Mouse (Mus musculus) layer of hippocampus, adult 2 months (tissue): ENCODE measurements around the gene Ip6k1. TPM values are rescaled to one million over a fixed set of nuclear protein-coding genes. Genes with fewer than 3 reads are reported as not detected.
A peak's percentile ranks its signal among the peaks of the same experiment; 100 is the strongest.

Experiments used
- DNase-seq, 2 experiments: peaks; one replicate each; pipeline ENCODE4 v3.0.0; 2022; ENCODE audit warnings: low spot score in 2 of 2
- H3K27ac ChIP-seq: fragments of 200-600 bp; 2 replicates; pipeline ENCODE4 v1.8.1; 2022
- H3K4me3 ChIP-seq: fragments of 200-600 bp; 2 replicates; pipeline ENCODE4 v1.8.1; 2022; ENCODE audit warnings: mild to moderate bottlenecking
- CTCF ChIP-seq: fragments of 200-600 bp; conservative IDR thresholded peaks from 2 replicates; pipeline ENCODE4 v1.8.1; 2022; ENCODE audit warnings: antibody characterized with exemption, mild to moderate bottlenecking, moderate library complexity
- total RNA-seq, 2 experiments: library from RNA; stranded (reverse); gene quantifications; 2 replicates each; pipeline ENCODE4 v1.2.3; 2021

The Ip6k1 gene
- total RNA-seq, 2 experiments from 2014 or later, result 222 to 228 TPM

DNA sequence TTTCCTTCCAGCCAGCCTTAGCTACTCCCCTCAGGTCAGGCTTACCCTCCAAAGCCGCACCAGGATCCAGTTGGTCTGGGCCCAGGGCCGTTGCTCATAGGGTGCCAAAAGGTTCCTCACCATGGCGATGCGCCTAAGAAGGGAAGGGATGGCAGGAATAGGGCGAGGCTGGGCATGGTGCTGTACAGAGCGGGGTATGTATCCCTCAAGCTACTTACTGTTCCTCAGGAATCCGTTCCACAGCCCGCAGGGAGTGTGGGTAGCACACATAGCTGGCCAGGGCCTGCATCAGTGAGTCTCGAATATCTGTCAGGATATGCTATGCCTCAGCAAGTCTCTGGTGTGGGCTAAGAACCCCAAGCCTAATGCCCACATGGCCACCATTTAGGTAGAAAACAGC lies 56.0 kb downstream of the Ip6k1 start:
- Histone ChIP-seq H3K27ac (no peak overlapping the region), H3K4me3 (no peak overlapping the region)
- no peak for DNase-seq
- TF ChIP-seq CTCF, result no peak

GRCm38 (mm10) chr9:108062142-108062541 lies 59.8 kb downstream of the Ip6k1 start:
- DNase-seq, result no peak
- no peak for TF ChIP-seq CTCF
- Histone ChIP-seq H3K27ac (no peak overlapping the region), H3K4me3 (no peak overlapping the region)

GRCm38 (mm10) chr9:108063361-108063760 lies 61.1 kb downstream of the Ip6k1 start:
- no peak for TF ChIP-seq CTCF
- no peak for DNase-seq
- Histone ChIP-seq H3K4me3 (no peak overlapping the region), H3K27ac (no peak overlapping the region)

DNA sequence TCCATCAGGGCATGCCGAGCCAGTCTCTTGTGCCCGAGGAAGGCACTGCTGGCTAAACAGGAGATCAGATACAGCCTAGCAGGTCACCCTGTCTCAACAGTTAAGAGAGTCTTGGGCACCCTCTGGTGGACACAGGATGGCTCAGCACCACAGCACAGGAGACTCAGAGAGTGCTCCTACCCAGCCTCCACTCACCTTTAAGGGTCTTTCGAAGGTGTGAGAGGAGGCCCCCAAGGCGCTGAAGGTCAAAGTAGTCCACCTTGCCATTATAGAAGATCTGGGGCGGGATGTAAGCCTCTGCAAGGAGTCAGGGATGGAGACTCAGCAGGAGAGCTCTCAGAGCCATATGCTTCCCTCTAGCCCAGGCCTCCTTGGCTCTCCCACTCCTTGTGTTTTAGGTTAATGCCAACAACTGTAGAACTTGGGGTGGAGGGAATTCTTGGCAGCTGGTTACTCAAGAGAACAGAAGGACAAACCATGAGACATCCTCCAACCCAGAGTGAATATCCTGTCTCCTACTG lies 63.2 kb downstream of the Ip6k1 start:
- Histone ChIP-seq H3K27ac (peak overlapping the region; percentile 52; the same call in 1 of the 2 replicates), H3K4me3 (no peak overlapping the region)
- peak; percentile 89 for TF ChIP-seq CTCF
- DNase-seq, result peak; percentile 57 to 63

DNA sequence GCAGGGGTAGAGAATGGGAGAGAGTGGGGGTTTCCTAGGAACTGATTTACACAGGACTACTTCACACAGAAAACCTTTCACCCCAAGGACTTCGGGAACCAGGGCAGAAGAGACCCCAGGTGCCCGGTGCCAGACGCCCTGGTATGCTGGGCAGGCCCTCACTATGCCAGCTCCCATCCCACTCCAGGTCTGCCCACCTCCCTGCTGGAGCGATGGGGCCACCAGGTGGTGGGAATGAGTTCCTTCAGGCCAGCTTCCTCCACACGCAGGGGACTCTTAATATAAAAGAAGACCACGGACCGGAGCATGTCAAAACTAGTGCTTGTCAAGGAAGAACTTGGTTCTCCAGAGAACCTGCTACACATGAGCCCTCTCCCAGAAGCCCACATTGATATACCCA lies 64.9 kb downstream of the Ip6k1 start:
- DNase-seq, result no peak
- TF ChIP-seq CTCF, result no peak
- Histone ChIP-seq H3K4me3 (no peak overlapping the region), H3K27ac (no peak overlapping the region)

- no peak overlapping the region for H3K4me3 ChIP-seq
- peak; percentile 78 to 90 for DNase-seq
- peak; percentile 98 for TF ChIP-seq CTCF
- H3K27ac ChIP-seq, result no peak overlapping the region
Observed at GRCm38 (mm10) chr9:108067900-108068299, 65.6 kb downstream of the Ip6k1 start.

DNA sequence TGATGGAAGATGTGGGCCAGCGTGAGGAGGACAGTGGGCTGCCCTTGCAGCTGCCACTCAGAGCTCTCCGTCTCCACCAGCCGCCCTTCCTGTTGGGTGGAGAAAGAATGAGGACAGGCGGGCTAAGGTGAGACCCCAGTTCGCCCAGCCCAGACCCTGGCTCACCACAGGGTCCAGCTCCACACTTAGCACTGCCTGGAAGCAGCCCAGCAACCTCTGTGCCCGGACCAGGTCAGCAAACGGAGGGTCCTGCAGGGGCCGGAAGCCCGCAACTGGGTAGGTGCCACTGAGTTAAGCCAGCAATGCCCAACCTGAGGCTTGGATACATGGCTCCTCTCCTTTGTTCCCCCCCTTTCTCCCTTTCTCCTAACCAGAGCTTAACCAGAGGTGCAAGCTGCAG lies 66.7 kb downstream of the Ip6k1 start:
- TF ChIP-seq CTCF, result no peak
- H3K27ac ChIP-seq, result no peak overlapping the region
- DNase-seq, result no peak
- no peak overlapping the region for H3K4me3 ChIP-seq

- Histone ChIP-seq H3K27ac (no peak overlapping the region), H3K4me3 (no peak overlapping the region)
- no peak for DNase-seq
- TF ChIP-seq CTCF, result no peak
Observed at GRCm38 (mm10) chr9:108069529-108069928, 67.2 kb downstream of the Ip6k1 start.

DNA sequence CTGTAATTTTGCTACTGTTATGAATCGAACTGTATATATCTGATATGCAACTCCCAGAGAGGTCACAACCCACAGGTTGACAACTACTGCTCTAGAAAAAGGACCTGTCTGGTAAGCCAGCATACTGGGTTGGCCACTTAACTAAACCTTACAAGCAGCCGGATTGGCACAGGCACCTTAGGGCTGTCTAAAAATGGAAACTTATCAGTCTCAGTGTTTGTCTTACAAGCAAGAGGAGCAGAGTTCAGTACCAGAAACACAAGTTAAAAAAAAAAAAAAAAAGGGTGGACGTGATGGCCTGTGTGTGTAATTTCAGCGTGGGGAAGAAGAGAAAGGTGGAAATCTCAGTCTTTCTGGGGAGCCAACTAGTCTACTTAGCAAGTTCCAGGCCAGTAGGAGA lies 69.5 kb downstream of the Ip6k1 start:
- DNase-seq, result no peak
- Histone ChIP-seq H3K27ac (no peak overlapping the region), H3K4me3 (no peak overlapping the region)
- no peak for TF ChIP-seq CTCF

DNA sequence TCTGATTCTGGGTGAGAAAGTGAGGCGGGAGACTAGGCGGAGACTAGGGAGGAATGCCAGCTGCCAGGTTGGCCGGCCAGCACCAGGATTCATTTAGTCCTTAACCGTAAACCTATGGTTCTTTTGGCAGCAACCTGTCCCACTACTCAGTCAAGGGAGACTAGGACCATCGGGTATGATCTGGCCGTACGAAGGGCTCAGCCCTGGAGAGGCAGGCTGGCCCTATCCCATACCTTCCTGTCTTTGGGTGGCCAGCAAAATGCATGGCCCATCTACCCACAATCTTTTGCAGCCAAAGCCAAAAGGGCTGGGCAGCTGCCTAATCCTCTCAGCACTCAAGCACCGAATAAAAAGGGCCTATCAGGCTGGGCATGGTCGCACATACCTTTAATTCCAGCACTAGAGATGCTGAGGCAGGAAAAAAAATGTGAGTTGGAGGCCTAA lies 70.2 kb downstream of the Ip6k1 start:
- no peak for TF ChIP-seq CTCF
- no peak for DNase-seq
- H3K27ac ChIP-seq, result no peak overlapping the region
- no peak overlapping the region for H3K4me3 ChIP-seq

DNA sequence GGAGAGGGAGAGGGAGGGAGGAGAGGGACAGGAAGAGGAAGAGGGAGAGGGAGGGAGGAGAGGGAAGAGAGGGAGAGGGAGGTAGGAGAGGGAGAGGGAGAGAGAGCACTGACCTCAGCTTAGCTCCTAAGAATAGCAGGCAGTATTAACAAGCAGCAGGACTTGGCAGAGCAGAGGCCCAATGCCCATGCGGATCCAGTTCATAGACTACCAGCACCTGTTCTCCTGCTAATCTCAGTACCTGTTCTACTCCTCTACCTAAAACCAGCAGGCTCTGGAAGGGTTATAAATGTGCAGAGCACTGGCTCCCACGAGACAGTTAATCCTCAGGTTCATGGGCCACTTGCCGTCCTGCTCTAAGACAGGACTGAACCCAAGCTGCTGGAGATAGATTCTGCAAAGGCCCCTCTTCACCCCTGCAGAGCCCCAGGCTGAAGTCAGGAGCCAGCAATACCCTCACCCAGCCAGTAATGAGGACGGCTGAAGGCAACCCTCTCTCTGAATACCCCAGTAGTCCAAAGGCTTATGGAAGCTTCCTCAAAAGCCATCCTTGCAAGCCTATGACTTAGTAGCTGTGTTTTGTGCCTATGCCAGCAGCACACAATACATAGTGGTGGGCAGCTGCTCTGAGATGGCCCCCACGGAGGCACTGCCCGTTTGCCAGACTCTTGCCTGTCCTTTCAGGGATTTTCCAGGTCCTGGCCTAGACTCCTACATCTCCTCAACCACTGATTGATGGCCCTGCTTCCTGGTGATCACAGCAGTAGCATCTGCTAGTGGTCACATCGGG lies 71.0 kb downstream of the Ip6k1 start:
- Histone ChIP-seq H3K4me3 (no peak overlapping the region), H3K27ac (no peak overlapping the region)
- DNase-seq, result no peak
- TF ChIP-seq CTCF, result no peak

DNA sequence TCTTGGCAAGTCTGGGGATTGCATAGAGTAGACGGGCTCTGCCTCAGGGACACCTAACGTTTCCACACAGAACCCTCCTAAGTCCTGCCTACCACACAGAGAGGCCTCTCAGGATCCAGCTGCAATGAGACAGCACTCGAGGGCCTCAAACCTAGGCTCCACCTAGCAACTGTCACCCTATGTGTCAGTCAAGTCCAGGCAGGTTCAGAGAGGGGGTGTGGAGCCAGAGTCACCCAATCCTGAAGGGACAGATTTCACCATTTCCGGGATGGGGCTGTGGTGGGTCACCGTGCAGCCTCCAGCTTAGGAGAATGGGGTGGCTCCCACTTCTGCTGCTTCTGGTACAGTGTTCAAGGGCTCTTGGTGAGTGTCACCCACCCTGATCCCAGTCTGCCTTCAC lies 77.9 kb downstream of the Ip6k1 start, which contains the start of gene Mst1:
Mst1 (plus strand) TSS at position 269 of the 400 bp plus-strand sequence.
- DNase-seq, result no peak
- TF ChIP-seq CTCF, result no peak
- Histone ChIP-seq H3K27ac (peak within 1 kb of the TSS; percentile 95), H3K4me3 (peak within 1 kb of the TSS; percentile 86)

DNA sequence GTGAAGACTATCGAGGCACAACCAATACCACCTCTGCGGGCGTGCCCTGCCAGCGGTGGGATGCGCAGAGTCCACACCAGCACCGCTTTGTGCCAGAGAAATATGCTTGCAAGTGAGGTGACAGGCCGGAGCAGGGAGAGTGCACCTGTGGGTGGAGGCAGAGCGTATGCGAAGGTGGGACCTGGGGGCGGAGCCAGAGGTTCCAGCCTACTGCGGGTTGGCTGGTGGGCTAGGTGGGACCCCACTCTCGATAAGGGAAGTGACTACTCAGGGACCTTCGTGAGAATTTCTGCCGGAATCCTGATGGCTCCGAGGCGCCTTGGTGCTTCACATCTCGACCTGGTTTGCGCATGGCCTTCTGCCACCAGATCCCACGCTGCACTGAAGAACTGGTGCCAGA lies 80.2 kb downstream of the Ip6k1 start:
- DNase-seq, result no peak
- TF ChIP-seq CTCF, result no peak
- H3K27ac ChIP-seq, result no peak overlapping the region
- H3K4me3 ChIP-seq, result no peak overlapping the region

- Histone ChIP-seq H3K27ac (no peak within 1 kb of the TSS), H3K4me3 (no peak within 1 kb of the TSS)
- no peak for TF ChIP-seq CTCF
- DNase-seq, result no peak
Observed at GRCm38 (mm10) chr9:108082988-108083431, 80.7 kb downstream of the Ip6k1 start, which contains the start of gene Rnf123. Rnf123 (minus strand) TSS chr9:108083346.
